Mouse (Mus musculus): ENCODE measurements around the gene Wasl.

DNA sequence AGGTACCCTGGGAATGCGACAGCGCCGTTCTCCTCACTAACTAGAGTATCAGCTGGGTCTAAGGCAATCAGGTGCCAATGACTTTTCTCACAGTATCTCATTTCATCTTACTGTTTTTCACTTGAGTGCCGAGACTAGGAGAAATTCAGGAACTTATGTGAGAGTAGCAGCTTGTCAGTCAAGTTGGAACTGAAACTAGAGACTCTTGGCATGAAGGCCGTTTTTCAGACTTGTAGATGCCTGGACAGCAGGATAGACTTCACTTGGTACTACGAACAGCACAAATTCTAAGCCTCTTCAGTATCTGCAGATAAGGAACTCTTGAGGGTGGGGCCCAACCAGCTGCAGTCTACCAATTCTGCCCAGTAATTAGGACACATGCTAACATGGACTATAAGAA, 64.7 kb downstream of the Wasl start:
- no peak for TF ChIP-seq EP300 (IDR thresholded peaks at IDR 0.05; ENCODE audit: low read depth)
- no peak for TF ChIP-seq CTCF (IDR thresholded peaks at IDR 0.05; ENCODE audit: low read depth)
